Mouse (Mus musculus) activated CD4-positive, CD25-positive, alpha-beta regulatory T cell, adult 4 months (primary cell): ENCODE data around the gene Tmigd3. TPM values are rescaled to one million over a fixed set of nuclear protein-coding genes. Genes with fewer than 3 reads are reported as not detected.

Source experiments
- ATAC-seq: one replicate; pipeline ENCODE4 v1.8.0; 2017
- polyA plus RNA-seq, 2 experiments: library from polyadenylated mRNA; unstranded; fragments of 100-300 nt; shearing (Covaris generic); gene quantifications; one replicate each; pipeline ENCODE4 v1.2.1; 2017

The Tmigd3 gene
- not detected for polyA plus RNA-seq

DNA sequence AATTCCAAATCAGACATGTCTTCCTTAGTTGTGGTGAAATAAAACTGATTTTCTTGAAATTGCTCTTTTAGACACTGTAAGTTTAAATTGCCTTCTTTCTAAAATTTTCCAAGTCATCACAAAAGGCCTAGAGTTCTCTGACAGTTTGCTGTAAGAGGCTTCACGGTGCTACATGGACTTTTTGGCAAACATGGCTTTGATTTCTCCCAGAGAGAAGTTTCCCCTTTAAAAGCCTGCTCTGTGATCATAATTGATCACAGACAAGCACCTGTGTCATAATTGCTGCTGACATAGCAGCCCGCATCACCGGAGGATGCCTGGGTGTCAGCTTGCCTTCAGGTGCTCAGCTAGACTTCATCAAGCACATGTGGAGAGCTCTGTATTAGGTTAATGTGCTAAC is at the start of gene Tmigd3, which contains the start of gene Adora3:
Gene Tmigd3 (plus strand): TSS at position 346 of the 400 bp plus-strand sequence.
Gene Adora3 (plus strand): TSS at position 301 of the 400 bp plus-strand sequence.
- ATAC-seq = no peak

DNA sequence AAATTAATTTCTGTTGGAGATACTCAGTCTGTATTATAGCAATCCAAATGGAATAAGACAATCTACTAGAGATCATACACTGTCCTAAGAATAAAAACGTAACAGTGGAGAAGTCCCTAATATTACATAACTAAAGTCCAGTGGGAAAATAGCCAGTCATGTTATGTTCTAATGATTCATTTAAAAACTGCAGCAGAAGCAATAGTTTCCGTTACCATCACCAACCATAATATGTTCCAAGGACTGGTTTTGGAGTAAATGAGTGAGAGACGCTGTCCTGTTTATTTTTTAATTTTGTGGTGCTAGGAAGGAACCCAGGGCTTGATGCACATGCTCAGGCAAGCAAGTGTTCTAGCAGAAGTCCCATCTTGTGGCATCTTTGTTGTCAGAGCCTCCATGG is 49.2 kb upstream of the Tmigd3 start:
- no peak for ATAC-seq

DNA sequence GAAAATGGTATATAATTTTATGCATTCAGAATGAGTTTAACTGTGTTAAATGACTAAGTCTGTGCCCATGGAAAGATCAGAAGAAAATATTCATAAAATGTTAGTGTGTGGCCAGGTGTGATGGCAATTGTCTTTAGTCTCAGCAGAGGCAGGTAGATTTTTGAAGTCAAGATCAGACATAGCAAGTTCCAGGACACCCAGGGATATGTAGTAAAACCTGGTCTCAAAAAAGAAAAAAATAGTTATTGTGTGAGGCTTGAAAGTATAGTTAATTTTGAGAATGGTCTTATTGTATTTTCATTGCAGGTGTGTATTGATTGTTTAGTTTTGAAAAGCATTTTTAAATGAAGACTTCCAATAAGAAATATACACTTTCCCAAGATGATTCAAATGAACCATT is 47.1 kb upstream of the Tmigd3 start:
- no peak for ATAC-seq

DNA sequence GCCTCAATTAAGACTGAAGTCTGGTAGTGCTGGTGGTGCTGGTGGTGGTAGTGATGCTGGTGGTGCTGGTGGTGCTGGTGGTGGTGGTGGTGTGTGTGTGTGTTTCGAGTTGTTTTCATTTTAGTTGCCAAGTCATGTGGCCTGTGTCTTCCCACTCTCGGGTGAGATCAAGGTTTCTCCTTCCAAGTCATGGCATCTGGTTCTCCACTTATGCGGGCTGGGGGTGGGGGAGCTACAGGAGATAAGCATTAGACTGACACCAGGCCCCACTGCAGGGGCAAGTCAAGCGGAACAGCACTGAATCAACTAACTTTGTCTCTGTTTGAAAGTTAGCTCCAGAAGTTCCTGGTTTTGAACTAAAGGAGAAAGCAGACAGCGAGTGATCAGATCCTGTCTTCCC is 46.6 kb upstream of the Tmigd3 start:
- no peak for ATAC-seq

DNA sequence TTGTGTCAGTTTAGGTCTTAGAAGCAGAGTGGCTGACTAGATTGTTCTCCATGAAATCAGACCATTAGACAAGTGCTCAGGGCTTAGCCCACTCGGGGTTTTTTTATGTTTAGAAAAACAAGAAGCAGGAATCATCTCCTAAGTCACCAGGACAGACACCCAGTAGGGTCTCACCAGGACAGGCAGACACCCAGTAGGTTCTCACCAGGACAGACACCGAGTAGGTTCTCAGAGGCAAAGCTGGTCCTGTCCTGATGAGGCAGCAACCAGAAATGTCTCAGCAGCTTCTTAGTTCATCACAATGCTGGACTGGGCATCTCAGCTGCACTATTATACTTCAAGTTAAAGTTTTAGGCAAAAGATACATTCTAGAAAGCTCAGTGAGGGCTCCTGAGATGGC is 46.0 kb upstream of the Tmigd3 start:
- no peak for ATAC-seq

DNA sequence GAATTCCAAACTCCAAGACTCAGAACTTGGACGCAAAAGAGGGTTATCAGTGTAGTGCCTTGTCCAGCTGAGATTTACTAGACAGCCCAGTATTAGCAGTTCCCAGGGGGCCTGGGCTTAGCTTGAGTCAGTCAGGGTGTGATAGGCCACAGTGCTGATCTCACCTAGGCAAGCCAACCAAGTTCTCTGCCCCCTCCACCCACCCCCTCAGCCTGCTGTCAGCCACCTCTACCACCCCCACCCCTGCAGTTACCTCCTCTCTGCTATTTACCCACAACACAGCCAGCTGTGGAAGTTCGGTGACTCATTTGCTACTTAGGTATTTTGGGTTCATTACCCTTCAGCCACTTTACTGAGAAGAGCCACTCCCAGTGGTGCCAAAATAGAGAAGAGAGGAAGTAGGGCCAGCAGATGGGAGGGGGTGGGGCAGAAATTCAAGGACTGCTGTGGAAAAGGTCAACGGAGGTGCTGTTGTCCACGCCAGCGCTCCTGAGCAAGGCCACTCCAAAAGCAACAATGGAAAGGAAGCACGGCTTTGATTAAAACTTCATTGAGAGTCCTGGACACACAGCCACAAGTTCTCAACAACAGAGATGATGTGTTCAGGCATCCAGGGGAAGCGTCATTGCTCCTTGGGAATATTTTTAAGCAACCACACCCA is 45.1 kb upstream of the Tmigd3 start:
- ATAC-seq = peak; percentile 83

DNA sequence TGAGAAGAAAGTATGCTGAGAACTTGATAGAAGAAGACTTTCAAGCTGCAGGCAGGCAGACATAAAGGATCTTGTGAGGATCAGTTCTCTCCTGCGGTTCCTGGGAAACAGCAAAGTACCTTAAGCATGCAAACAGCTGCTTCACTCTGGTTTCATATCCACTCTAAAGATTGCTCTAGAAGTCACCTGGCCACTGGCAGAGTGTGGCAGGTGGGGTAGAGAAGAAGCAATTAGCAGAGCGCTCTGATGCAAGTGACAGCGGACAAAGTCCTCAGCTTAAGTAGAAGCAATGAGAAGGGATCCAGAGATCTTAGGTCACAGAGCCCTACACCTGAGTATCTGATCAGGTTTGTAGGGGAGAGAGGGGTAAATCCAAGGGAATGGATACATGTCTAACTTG is 39.1 kb upstream of the Tmigd3 start:
- no peak for ATAC-seq

DNA sequence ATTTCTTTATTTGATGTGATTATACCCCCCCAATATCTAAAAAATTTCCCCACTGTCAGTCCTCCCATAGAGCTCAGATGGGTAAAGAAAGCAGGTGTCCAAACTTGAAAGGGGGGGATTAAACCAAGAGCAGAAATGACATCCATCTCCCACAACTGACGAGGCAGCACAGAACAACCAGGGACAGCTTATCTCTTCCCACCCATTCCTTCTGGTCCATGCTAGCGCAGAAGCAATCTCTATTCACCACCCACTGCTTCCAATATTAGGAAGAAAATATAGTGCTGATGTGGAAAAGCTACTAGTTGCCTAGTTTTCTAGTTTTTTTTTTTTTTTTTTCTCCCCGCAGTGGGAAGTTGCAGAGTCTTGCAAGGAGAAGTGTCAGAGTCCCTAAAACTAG is 34.8 kb upstream of the Tmigd3 start:
- ATAC-seq = no peak

DNA sequence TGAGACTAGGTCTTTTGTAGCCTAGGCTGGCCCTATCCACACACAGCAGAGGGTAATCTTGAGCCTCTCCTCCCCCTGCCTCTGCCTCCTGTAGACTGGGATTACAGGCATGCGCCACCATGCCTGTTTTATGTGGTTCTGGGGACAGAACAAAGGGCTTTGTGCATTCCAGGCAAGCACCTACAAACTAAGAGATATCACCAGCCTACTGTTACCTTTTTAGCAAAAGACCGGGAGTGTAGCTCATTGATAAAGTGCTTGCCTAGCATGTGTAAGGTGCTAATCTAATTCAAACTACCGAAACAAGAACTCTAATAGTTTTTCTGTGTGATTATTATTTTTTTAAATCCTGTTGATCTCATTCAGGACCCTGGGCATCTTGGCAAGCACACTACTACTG is 33.8 kb upstream of the Tmigd3 start:
- no peak for ATAC-seq

DNA sequence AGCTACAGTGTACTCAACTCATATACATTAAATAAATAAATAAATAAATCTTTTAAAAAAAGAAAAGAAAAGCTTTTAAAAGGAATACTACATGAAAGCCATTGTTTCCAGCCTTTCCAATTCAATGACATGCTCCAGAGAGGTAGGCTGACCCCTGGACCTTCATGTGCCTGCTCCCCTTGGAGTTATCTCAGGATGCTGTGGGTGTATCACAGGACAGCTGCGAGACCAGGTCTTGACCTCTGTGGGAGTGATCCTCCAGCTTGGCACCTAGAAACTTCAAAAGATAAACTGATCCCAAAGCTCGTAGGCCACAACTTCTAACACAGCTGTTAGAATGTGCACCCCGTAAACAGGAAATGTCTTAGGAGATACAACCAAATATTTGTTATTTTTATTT is 32.0 kb upstream of the Tmigd3 start:
- ATAC-seq = no peak

DNA sequence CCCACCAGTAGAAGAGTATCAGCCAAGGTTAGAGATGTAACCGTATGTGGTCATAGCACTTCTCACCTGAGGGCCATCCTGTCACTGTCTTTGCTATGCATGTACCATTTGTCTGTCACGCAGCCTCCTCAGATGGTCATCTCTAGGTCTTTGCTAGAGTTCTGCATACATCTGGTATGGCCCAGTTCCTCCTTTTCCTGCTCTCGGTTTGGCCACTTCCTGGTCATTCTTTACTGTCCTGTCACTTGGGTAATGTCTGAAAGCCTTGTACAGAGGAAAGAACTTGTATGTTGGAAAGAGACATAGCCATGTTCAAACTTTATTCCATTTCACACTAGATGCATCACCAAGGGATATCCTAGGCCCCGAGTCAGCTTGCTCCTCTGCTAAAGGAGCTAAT is 30.9 kb upstream of the Tmigd3 start:
- no peak for ATAC-seq

DNA sequence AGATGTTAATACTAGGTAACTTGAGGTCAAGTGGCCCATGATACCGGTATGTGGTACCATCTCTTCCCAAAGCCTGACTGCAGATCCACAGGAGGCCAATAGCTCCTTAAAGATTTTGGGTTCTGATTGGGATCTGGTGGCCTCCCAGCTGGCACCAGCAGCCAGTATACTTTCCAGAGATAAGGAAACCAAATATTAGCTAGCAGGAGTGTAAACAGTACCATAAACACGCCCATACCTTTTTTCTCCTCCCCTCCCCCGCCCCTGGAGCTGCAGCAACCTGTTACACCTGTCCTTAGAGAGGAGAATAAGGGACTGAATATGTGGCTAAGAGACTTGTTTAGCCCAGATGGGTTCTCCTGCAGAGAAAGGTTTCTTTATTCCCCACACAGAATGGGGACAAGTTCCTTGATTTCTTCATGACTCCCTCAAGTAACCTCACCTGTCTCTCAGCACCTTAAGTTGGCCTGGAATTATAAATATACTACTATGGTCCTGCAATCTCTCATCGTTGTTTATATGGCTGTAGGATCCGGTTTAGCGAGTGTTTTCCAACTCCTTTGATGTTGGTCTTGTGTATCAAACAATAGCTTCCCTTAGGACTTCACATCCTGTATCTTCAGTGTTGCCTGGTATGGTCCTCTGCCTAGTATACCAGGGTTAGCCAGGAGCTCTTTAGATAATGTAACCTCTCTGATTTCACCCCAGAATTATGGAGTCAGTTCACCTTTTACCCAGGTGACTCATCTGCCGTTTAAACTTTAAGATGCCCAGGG is 24.2 kb upstream of the Tmigd3 start:
- no peak for ATAC-seq

DNA sequence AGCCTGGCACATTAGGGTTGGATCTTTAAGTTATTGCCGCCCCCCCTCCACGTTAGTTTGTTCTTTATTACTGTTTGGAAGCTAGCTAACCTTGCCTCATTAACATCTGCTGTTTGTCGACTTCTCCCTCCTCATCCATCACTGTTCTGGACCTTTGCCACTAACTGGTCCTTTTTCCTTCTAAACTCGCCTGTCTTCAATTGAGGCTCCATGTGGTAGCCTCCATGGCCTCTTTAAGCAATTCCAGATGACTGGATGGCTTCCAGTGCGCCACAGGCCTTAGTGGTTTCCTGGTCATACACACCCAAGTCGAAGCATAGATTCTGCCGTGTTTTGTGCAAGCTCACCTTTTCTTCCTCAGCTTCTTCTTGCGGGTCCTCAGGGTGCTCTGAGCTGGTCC is 16.9 kb upstream of the Tmigd3 start:
- ATAC-seq = no peak

DNA sequence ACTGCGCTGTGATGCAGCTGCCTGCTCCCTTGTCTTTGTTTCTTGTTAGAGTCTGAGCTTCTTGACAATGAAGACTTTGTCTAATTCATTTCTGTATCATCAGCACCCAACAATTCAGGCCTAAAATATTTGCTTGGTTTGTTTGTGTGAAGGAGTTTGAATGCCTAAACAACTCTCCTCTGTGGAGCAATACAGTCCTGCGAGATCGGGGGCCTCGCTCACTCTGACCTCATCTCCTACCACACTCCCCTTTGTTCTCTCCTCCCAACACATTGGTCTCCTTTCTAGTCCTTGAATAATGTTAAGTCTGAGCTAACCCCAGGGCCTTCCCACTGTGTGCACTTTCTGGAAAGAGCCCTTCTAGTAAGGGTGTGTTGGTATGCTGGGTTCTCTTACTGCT is 15.9 kb upstream of the Tmigd3 start:
- ATAC-seq = no peak

DNA sequence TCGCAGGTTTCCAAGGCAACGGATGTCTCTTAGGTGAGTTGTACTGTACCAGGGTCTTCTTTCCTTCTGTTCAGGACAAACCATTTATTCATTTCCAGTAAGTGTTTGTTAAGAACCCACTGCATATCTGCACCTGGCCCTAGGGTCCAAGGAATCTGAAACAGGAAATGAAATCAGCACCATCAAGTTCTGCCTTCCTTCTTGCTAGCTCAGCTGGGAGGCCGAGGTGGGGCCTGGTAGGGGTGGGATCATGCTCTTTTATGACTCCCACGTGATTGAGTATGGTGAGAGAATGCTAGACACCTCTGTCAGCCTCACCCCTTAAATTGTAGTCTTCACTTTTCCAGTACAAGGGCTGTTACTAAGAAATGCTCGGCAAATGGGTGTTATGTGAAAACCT is 13.2 kb upstream of the Tmigd3 start:
- ATAC-seq = no peak

DNA sequence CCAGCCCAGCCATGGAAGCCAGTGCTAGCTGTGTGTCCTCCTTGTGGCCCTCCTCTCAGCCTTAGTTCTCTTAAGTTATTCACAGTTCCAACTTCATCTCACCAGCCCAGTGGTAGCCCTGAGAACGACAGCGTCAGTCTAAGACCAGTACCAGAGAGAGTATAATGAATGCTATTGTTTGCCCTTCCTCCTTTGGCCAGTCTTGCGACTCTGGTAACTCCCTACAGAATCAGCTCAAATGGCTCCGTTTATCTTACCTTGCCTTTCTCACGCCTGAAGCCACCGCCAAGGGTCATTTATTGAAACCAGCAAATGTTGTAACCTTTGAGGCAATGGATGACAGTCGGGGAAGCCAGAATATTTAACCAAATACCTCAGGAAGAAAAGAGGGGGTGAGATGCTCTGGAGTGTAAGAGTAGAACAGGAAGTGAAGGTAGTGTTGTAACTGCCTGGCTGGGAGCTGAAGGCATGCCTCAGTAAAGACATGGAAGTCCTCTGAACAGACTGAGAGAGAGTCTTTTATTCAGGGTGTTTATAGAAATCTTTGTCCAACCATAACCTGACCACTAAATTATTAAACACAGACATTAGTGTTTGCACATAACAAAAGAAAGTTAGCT is 8.8 kb upstream of the Tmigd3 start:
- no peak for ATAC-seq

DNA sequence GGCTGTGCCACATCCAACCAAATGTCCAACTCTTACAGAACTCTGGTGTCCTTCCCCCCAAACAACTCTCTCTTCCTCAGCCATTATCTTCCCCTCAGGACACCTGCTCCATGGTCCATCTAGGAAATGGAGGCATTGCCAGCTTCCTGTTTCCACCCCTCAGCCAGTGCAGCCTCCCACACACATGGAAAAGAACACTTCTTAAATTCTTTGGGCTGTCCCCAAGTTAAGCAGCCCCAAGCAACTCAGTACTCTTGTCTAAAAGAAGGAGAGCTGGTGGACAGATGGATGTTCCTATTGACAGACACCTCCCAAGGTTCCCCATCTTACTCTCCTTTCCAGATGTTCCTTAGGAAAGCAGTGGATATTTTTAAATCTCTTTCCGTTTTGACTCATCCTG is 6.6 kb upstream of the Tmigd3 start:
- no peak for ATAC-seq

DNA sequence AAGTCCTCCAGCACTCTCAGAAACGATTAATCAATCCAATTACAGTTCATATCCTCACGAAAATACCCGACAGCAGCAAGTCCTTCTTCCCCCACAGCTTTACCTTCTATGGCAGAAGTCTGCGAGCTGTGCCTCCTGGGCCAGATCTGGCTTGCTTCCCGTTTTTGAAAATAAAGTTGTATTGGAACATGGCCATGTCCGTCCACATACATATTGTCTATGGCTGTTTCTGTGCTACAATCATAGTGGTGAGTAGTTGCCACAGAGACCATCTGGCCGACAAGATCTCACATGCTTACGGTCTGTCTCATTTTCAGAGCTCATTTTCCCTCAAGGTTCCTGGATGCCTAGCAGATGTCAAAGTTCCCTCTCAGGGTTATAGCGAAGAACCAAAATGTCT is 5.6 kb upstream of the Tmigd3 start:
- no peak for ATAC-seq

DNA sequence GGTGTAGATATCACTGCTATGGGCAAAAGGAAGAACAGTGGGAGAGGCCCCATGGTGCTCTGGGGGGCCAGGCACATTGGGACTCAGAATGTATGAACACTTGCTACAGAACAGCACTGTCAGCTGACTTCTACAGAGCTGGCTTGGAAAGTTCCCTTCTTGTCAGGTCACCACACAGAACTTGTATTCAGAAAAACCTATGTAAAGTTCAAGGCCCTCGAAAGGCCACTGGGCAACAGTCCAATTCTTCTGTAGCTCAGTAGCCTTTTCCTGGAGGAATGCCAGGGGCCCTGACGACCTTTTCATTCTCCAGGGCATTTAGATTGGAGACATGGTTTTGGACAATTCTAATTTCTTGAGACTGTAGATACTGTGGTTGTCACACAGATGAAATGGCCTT is 2.6 kb upstream of the Tmigd3 start:
- ATAC-seq = no peak

DNA sequence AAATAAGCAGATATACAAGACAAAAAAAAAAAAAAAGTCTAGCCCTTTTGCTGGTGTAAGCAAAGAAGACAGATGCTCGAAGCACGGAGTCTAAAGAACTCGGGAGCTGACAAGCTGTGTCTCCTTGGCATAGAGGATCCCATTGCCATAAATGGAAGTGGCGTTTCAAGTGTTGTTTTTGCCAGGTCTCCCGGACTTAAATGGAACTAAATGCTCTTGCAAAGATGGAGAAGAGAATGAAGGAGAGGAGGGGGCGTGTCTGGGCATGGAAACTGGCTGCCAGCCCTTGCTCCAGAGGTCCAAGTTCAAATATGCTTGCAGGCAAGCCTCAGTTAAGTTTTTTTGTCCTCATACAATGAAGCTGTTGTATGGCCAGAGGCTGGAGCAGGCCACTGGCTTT is 1.3 kb downstream of the Tmigd3 start:
- ATAC-seq = no peak

DNA sequence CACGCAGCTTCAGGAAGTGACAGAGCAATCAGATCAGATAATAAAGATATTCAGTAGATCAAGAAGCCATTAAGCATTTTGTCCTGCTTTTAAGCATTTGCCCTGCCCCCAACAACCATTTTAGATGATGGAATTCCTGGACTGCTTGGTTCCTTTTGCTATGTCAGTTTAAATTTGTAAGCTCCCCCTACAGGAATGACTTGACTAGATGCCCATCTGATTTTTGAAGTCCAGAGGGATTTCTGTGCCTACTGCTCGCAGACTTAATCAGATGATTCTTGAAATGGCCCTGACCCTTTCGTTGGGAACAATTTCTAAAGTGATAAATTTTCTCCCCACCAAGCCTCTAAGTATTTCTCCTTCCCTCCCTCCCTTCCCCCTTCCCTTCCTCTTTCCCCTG is 1.9 kb downstream of the Tmigd3 start:
- ATAC-seq = no peak

DNA sequence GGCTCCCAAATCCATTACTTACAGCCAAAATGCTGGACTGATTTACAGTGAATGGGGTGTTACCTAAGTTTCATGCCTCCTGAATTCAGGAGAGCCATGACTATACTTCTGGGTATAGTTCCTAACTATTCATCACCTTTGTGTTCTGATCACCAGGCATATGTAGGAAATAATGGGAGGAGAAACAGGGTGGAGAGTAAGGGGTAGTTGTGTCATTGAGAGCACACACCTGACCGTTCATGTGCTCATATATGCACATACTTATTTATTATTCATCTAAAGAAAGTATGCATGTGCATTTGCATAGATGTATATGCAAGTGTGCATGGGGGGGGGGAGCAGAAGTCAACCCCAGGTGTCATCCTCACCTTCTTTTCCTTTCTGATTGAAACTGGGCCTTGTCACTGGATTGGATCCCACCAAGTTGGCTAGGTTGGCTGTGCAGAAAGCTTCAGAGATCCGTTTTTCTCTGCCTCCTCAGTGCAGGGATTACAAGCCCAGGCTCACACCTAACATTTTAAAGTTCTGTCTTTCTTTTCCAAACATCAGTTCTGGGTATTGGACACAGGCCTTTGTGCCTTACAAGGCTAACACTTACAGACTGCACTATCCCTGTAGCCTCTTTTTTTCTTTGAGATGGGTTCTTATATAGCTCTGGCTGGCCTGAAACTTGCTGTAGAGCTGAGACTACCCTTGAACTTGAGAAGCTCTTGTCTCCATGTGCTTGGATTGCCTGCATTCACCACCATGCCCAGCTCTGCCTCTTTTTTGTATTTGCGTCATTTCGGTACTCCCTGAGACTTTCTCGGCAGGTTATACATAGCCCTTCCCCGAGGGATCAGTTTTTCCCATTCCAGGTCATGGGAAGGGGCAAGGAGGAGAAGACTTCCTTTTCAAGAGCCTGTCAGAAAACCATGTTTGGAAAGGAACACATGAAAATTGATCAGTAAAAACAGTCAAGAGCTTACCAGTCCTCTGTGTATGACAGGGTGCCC is 3.0 kb downstream of the Tmigd3 start:
- no peak for ATAC-seq

DNA sequence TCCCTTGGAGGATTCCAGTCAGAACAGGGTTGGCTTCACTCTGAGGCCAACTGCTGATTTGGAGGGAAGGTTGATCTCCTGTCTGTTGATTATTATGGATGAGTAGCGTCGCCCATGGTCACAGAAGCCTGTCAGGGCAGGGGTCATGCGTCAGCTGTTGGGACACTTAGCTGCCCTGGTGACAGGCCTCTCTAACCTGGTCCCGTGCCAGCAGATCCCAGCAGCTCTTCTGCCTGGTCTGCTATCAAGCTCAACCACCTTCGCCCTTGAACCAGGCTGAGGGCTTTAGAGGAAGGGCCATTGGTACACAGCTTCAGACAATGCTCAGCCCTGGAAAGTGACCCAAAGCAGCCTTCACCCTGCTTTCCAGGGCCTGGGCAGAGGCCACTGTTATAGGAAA is 5.3 kb downstream of the Tmigd3 start:
- no peak for ATAC-seq
